Mouse (Mus musculus) cerebellum, postnatal 10 days (tissue): ENCODE measurements at regions not wholly inside any gene's neighbourhood (a gene's known extent, or its start where the extent isn't known, plus 50 kb on each side); places are given as distances from the start of the nearest gene placed in this dataset.
A peak's percentile ranks its signal among the peaks of the same experiment; 100 is the strongest.

Source experiments
- DNase-seq, 2 experiments: peaks; one replicate each; pipeline ENCODE4 v3.0.0; 2021; ENCODE audit warnings: mixed read lengths in 2 of 2

DNA sequence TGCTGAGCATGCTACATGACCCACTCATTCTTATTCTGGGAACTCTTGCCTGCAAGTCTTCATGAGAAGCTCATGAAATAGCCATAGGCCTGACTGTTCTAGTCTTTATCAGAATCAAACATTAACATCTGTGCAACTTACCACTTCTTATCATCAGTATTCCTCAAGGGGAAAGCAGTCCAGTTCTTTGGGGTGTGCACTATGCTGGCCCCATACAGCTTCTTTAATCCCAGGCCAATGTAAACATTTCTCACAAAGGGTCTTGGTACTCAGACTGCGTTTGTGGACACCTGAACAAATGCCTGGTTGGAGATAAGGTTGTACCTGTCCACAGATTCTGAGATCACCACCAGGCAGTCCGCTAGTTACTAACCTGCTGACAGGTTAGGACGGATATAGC is 51.3 kb downstream of the 3110018I06Rik start:
- DNase-seq = no peak

DNA sequence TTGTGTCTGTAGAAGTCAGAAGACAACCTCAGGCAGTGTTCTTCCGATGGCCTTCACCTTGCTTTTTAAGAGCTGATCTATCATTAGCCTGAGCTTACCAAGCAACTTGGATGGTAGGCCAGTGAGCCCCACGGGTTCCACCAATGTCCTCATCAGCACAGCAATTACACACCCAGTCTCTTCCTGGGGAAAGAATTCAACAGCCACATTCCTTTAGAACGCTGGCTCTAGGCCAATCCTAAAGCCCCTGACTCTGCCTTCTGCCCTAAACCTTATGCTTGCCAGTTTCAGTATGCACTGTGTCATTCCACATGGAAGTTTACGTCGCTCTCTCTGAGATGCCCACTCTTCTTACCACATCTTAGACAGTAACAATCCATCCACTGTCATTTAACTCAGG is 52.8 kb downstream of the 3110018I06Rik start:
- DNase-seq = no peak

DNA sequence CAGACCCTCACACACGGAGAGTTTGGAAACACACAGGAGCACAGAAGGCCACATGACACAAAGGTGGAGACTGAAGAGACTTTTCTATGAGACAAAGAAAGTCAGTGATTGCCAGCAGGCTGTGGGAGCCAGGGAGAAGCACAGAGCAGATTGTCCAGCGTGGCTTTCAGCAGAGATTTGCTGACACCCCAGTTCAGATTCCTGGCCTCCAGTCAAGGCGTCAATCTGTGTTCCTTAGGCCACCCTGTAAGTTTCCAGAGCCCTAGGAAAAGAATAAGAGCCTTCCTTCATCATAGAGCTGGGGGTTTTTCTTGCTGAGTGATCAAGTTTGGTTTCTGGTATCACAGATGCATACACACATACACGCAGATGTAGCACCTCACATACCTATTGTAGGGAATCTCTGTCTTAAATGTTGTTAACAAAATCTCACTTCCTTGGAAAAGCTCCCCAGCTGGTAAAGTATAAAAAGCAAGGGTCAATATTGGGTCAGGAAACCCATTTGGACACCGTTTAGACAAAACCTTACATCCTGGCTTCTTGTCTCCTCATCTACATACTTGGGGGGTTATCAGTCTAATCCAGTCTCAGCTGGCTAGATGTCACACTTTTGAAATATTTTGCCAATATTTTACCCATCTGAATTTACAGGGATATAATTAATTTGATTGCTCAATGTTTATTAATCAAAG is 58.9 kb downstream of the 3110018I06Rik start:
- DNase-seq = peak; percentile 49 to 62

DNA sequence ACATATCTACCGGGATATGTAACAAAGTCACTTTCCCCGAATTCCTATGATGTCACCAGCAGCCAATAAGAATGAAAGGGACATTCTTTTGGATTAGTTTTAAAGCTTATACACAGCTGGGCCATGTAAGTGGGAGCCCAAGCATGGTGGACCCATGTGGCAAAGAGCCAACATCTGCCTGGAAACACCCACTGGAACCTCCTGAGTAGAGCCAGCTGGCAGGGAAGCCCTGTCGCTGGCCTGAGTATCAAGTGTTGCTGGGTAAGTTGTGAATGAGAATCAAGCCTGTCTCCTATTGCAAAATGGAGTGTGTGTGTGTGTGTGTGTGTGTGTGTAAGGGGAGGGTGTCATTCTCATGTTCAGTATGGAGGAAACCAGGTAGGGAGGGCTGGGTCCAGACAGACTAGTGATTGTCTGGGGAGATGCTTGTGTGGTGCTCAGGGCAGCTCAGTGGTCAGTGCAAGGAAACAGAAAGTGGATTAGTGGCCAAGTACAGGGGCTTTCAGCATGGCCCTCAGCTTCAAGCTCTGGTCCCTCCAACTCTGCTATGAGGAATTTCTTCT is 59.5 kb downstream of the 3110018I06Rik start:
- peak; percentile 66 to 71 for DNase-seq

DNA sequence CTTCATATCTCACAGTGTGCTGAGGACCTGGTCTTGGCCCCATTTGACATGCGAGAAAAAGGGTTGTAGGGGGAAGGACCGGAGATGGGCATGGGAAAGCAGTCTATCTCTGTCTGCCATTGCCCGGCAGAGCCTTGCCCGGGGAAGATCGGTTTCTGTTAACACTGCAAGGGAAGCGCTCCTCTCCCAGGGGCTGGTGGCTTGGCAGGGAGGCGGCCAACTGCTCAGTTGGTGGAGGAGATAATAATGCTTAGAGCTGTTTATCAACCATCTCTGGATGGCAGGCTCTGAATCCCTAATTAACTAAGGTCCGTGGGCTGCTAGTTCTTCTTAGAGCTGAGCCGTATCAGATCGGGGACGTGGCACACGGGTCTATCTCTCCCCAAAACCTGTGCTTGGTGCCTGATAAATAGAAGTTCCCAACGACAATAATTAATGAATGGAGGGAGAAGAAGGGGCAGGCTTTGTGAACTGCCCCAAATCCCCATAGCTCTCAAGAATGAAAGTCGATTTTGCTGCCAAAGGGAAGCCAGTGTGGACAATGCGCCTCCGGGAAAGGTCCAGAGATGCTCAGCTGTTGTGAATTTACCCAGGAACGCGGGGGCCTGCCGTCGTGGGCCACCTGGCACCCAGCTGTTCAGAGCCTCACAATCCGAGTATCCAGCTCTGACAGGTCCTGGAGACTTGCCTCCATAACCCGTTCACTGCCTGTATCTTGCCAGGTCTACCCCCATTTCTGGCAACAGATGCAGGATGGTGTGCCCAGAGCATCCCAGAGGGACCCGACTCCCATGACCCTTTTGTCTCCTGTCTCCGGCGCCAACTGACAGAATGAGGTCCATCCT is 61.2 kb downstream of the 3110018I06Rik start:
- peak; percentile 70 to 72 for DNase-seq

DNA sequence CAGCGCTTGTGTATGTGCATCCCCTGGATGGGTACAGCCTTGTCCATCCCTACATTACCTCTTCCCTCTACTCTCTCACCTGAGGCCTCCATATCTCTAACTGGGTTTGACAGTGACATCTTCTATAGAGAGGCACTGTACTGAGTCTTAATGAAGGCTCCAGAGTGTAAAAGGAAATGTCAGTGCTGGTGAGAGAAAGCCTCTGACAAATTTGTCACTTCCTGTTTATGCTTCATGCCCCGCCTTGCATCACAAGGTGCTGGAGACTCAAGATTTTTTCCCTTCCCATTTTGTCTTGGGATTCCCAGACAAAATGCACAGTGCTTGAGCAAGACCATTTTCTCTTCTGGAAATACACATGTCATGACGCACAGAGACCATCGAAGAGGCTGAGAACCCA is 70.8 kb downstream of the 3110018I06Rik start:
- DNase-seq = no peak

DNA sequence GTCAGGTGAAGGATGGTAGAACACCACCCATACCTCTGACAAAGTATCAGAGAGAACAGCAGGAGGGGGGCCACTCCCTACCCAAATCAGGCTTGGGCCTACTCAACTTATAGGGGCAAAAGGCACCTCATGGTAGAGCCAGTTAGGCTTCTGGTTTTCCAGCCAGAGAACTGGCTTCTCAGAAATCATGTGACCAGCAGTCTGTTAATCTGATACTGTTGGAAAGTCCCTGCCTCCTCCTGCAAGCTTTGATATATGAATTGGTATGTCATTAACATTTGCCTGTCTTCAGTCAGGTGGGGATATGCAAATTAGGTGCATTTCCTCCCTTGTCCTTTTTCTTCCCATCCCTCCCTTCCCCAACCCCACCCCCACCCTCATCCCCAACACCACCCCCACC is 71.7 kb downstream of the 3110018I06Rik start:
- DNase-seq = no peak

DNA sequence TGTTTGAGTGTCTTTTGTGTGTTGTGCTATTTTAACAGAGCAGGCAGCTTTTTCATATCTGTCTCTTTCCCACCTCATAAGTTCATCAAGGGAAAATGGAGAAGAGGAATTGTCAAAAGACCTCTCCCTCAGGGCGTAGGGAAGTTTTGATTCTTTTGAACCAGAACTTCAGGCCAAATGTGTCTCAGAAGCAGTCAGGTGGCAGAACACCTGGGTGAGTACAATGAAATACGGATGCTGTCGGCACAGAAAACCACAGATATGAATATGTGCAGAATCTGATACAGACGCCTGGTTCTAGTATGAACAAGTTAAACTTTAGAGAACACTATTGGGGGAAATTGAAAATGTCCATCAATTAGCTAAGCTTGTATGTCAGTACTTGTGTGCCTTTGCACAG is 84.2 kb downstream of the 3110018I06Rik start:
- no peak for DNase-seq

DNA sequence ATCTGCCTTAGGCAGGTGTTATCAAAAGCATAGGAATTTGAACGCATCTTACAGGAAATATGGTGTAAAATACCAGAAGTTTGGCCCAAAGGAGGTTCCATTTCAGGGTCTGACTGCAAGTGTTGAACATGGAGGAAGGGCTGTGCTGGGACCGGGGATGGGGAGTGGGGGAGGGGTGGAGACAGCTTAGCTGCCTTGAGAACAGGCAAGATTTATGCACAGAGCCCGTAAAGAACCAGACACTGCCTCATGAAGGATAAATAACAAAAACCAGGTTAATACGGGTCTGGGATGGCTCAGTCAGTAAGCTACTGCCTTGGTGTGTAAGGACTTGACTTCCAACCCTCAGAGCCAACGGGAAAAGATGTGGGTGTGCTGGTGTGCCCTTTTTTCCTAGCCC is 91.1 kb downstream of the 3110018I06Rik start:
- DNase-seq = no peak

DNA sequence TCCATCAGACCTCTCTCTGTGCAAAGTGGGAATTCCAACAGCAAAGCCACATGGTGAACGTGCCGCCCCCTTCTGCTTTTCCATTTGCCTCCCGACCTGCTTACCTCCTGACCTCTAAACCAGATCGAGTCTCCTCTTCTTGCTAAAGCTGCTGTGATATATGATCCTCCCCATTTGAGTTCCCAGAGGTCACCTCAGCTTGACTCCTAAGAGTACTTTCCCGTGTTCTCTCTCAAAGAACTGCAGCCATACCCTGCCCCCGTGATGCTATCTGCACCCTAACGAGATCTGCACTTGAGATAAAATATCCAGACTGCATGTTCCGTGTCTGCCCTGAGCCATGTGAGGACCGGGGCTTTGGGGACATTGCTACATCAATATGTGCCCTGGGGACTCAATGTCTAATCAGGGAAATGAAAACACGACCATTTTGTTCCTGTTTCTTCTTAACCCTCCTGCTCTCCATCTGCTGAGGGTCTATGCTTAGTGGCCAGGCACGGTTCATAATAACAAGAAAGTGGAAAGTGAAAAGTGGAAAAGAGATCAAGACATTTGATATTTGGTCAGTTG is 94.8 kb downstream of the 3110018I06Rik start:
- DNase-seq = no peak

DNA sequence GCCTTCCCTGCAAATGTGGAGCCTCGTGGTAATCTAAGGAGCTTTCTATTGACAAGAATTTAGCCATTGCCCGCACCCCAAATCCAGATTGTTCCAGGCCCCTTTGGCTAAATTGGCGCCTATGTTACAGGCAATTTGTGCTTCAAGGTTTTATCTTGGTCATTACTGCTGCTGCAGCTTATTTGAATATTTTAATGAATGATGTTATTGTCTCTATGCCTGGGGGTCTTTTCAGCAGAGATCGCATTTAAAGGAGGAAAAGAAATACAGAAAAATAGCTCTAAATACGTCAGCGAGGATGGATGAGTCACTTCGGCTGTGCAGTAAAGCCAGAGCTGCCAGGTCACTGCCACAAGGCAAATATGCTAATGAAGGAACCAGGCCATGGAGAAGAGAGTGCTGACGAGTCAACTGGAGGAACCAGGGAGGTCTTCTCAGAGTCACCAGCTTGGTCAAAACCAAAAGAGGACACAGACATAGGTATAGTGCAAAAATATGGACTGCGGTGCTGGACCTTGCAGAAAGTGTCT is 97.3 kb downstream of the 3110018I06Rik start:
- no peak for DNase-seq

DNA sequence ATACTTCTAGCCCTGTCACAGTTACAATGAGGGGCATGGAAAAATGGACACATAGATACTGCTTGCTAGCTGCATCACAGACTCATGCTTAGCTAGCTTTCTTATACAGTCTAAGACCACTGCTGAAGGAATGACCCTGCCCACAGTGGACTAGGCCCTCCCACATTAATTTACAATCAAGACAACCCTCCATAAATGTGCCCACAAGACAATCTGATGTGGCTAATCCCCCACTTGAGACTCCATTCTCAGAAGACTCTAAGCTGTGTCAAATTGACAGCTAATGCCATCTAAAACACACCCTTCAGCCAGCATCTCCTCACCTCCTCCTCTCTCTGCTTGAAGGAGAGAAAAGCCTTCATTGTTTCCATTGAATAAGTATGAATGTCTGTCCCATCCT is 107.8 kb downstream of the 3110018I06Rik start:
- DNase-seq = no peak

DNA sequence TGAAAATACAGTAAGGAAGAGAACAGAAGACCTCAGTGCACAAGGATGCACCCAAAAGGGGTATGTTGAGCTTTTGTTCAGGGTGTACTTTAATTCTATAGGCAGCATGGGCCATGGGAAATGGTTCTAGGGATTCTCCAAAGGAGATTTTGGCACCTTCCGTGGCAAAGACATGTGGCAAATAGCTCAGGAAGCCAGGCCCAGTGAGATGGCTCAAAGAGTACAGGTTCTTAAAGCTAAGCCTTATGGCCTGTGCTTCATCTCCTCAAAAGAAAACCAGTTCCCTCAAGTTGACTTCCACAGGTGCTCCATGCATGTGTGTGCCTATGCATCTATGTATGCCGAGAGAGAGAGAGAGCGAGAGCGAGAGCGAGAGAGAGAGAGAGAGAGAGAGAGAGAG is 112.1 kb downstream of the 3110018I06Rik start:
- DNase-seq = no peak

DNA sequence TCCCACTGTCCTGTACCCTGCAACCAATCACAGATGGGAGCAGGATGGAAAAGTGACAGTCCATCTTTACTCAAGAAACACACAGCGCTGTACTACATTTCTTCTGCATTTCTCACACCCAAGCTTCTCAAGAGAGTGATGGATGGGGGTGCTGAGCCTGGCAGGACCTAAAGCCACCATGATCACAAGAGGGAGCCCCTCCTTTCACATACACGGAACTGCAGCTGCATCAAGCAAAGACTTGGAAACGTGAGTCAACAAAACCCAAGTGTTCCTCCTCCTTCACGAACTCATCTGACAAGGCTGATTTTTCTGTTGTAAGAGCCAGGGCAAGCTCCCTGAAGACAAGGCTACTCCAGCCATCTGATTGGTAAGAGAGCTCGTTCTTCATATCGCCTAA is 120.5 kb downstream of the 3110018I06Rik start:
- no peak for DNase-seq

DNA sequence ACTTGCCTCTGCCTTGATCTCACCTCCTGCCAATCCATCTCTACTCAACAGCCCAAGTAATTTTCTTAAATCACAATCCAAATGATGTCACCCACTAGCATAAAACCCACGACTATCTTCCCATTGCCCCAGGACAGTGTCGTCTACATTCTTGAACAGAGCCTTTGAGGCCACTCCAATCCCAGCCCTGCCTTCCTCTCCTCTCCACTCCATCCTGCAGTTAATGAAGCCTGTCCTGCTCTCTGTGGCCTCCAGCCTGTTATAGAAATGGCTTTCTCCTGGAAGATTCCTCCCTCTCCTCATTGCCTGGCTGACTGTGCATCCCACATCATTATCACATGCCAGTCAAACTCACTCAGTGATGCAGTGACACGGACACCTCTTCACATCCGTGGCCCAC is 121.6 kb downstream of the 3110018I06Rik start:
- no peak for DNase-seq

DNA sequence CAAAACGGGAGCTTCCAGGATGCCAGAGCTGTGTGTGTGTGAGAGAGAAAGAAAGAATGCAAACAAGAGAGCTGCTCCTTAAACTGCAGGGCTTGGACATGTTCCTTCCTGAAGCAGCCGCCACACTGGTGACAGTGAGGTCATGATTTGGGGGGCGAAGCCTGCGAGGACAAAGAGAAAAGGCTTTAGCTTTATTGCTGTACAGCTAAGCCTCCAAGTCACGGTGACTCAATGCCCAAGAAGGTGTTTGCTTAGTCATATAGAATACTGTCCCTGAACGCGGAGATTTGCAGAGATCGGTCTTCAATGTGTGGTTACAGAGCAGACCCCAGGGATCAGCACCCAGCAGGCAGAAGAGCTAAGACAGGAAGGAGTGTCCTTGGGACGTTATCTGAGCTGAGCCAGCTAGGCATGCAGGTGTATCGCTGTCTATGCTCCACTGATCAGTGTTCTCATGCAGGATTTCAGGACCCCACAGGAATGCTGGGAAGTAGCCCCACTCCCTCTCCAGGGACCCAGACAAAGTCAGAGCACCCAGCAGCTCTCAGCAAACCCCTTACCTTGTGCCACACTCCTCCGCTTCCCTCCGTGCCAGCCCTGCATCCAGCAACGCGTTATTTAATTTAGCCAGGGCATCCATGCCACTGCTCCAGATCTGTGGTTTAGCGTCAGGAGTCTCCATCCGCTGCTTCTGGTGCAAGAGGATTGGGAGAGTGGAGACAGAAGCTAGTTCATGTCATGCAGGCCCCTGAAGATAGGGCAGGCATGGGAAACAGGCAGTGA is 129.0 kb downstream of the 3110018I06Rik start:
- no peak for DNase-seq

DNA sequence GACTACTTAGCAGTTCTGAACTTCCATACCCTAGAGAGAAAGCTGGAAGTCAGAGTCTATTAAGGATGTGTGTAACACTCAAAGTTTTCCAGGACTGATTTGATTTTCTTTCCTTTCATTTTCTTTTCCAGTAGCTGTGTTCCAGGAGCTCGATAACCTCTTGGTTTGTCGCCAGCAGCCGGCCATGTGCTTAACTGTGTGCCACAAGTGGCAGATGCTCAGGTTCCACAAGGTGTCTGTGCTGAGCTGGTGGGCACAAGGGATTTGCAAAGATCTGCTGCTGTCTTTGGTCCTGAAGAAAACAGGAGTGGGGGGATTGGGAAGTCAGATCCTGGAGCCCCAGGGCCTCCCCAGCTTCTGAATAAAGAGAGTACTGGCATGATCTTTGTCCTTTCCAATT is 136.0 kb downstream of the 3110018I06Rik start:
- peak; percentile 72 to 77 for DNase-seq

DNA sequence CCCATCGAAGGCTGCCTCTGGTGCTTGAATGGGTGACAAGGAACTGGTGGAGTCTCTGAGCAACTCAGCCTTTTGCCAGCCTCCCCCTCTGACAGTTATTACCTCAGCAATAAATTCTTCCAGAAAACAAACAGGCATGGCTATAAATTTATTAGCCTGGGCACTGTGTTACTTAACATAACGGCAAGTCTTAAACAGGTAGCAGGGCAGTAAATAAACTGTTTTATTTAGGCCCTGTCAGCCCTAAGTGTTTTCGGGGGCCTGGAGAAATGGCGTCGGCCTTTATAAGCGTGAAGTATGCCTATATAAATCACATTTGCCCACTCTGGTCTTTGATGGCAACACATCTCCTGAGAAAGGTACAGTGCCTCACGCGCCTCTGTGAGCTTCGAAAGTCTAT is 159.6 kb downstream of the 3110018I06Rik start:
- DNase-seq = no peak

DNA sequence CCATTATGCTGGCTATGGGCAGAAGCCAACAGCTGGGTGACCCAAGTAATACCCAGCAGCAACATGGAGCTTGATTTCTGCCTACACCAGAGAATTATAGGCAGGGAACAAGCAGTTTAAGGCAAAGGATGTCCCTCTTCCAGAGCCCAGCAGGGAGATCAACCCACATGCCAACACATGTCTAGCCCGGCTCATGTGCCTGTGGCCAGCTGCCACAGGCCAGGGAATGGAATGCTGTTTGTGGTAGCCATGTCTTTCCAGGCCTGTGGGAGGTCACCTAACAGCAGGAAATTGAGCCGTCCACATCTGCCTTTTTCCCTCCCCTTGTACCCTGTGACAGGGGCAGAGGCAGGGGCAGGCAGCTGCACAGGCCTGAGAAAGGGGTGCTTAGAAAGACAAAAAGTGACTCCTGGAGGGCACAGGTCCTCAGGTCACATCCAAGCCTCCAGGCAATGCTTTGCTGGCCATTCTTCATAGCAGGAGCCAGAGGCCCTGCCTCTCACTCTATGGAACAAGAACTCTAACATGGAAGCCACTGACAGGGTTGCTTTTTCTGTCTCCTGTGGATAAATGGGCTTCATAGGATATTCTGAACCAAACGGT is 163.8 kb downstream of the 3110018I06Rik start:
- DNase-seq = peak; percentile 38 to 59

DNA sequence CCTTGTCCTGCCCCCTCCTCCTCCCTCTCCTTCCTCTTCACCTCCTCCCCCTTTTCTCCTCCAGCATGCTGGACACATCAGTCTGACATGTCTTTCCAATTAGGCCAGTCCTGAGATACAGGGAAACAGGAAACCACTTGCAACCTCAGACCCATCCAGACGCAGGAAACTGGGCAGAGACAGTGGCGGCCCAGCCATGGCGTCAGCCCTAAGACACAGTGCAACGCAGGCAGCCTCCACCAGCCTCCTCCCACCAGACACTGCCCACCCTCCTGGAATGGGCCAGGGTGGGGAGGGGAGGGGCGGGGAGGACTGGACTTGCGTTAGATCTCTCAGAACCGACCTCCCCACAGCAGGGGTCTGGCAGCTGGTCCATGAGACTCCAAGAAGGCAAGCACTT is 164.7 kb downstream of the 3110018I06Rik start:
- DNase-seq = peak; percentile 27 to 35

DNA sequence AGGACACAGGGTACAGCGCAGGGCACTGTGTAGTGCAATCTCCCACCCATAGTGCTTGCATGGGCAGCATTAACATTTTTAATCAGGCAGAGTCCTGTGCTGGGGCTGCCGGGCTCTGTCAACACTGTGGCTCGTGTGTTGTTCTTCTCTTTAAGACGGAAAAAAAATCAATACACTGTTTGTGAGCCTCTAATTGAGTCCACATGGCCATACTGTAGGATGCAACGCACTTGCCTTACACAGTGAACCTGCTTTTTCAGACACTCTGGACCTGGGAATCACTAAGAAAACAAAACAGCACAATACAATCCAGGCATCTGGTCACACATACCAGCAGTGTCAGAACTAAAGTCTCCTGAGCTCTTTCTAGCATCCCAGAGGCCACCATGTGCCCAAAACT is 168.4 kb downstream of the 3110018I06Rik start:
- no peak for DNase-seq

DNA sequence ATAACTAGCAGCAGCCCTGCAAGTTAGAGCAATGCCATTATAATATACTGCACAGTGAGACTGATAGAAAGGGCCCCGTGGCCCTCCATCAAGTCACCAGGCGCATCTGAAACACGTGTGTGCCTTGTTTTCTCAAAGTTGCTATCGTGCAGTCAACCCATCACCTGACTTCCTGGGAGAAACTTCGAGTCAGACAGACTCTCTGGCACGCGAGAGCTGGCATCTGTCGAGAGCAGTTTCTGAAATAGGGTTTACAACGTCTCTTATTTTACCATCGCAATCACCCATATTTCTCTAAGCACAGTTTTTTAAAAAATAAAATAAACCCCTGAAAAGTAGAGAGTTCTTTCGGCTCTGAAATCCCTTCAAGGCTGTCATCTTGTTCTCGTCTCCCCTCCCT is 169.8 kb downstream of the 3110018I06Rik start:
- no peak for DNase-seq
